Mouse (Mus musculus): ENCODE measurements at regions not wholly inside any gene's neighbourhood (a gene's known extent, or its start where the extent isn't known, plus 50 kb on each side); places are given as distances from the start of the nearest gene placed in this dataset.

DNA sequence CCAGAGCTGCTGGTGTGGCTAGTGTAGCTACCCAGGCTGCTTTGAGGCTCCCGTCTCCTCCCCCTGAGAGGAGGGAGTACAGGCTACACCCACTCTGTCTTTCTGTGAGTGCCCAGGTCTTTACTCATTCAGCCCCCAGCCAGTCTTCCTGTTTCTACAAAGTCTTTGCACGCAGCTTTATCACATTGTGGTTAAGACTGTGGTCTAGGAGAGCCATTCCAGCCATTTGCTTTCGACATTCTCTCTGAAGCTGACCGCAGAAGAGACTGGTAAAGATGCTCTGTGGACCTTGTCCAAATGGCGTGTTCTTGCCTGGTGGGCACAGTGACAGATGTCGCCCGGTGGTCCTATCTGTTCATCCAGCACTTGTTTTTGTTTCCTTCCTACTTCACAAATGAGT, 62.0 kb downstream of the Tpra1 start:
- no peak for ATAC-seq (replicated peaks; ENCODE audit: low FRiP score, low TSS enrichment, poor library complexity, severe bottlenecking)

DNA sequence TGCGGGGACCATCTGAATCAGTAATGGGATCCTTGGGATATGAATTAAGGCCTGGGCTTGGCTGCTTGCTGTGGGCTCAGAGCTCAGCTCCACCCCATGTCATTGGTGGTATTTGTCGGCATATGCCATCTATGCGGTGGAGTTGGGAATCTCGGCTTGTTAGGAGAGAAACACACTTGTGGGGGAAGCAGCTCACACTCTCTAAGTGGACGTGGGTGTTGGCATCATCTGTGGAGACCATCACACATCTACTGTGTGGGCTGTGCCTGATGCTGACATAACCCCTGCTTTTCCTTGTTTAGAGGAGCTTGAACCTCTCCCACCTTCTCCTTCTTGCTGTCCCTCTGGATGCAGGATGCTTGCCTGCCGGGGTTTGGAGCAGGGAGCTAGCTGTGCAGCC, 62.9 kb downstream of the Tpra1 start:
- ATAC-seq (replicated peaks; ENCODE audit: low FRiP score, low TSS enrichment, poor library complexity, severe bottlenecking): no peak

DNA sequence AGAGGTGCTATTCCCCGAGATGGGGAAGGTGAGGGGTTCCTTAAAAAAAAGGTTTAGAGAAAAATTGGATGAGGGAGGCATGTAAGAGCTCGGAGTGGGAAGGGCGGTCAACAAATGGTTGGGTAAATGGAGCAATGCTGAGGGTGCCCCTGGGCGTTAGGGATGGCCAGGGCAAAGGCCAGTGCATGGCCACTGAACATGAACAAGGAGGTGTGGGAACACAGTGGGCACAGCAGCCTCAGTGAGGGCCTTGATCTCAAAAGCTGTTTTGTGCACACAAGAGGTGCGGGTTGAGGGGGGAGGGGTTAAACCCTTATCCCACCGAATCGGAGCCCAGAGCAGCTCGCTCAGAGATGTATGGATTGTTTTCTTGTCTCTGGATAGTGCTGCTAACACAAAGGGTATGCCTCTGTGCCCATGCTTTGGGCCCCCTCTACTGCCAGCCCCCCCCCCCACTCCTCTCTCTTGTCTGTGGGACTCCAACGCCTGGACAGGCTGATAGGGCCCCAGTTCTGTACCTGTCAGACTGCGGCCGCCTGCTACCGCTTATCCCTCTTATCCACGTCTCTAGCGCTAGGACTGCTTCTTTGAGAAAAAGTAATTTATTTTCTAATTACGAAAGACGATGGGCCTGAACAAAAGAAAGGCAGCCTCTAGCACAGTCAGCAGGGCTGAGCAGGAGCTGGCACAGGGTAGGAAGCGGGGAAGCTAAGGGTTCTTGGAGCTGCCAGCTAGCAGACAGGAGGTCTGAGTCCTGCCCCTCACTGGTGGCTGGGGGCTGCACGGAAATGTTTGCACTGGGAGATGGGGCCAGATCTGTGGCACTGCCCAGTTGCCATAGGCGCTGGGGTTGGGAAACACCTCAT, 63.5 kb downstream of the Tpra1 start:
- ATAC-seq (replicated peaks; ENCODE audit: low FRiP score, low TSS enrichment, poor library complexity, severe bottlenecking): no peak

DNA sequence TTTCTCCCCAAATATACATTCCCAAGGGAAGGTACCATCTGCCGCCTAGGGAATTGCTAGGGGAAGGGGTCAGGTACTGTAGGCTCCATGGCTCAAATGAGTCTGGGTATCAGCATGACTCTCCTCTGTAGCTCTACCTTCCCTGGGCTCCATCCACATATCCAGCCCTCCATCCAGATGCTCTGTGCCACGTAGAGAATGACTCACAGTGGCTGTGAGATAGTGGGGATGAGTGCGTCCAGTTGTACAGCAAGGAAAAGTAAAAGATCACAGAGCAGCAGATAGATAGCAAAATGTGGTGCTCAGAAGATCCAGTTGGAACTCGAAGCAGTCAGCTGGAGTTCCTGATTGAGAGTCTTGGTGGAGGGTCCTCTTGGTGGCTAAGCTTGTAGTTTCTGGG, 64.5 kb downstream of the Tpra1 start:
- ATAC-seq (replicated peaks; ENCODE audit: low FRiP score, low TSS enrichment, poor library complexity, severe bottlenecking): no peak

DNA sequence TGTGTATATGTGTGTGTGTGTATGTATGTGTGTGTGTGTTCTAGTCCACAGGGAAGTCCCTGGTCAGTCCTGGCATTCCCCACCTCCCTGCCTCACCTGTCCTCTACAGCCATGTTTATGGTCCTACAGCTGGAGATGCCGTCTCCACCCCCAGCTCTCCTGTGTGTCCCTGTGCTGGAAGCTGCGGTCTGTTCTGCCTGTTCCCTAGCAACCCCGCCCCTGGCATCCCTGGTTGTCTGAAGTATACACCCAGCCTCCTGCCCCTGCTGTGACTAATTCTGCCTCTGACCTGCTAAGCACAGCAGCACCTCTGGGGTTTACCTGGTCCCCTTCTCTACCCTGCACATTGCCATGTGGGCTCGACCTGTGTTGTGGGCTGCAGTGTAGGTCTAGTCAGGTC, 66.8 kb downstream of the Tpra1 start:
- ATAC-seq (replicated peaks; ENCODE audit: low FRiP score, low TSS enrichment, poor library complexity, severe bottlenecking): no peak

DNA sequence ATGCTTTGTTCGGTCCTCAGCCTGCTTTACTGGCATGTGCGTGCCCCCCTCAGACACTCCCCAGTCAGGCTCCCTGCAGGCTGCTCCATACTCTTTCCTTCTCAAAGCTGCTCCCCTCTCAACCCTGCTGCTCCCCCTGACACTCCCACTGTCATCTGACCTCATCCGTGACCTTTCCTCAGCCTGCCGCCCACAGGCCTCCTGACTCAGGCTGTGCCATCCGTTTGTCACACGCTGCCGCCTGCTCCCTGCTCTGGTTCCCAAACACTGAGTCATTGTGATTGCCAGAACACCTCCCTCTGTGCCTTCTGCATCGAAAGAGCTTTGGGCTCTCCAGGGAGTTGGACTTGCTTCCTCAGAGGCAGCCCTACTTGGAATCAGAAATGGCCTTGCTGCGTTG, 69.7 kb downstream of the Tpra1 start:
- ATAC-seq (replicated peaks; ENCODE audit: low FRiP score, low TSS enrichment, poor library complexity, severe bottlenecking): no peak

DNA sequence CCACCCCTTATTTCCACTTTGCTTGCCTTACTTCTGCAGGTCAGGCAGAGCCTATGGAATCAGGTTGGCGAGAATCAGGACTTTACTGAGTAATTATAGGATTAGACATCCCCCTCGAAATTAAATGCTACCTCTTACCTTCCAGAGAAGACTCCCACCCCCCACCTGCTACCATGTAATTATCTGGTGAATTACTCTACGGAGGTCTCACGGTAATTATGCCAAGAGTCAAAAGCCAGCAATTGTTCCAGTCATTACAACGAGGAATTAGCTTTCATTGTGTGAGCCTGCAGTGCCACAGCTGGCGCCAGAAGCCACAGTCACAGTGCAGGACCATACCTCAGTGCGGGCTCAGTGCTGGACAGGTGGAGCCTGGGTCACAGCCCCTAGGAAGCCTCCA, 72.4 kb downstream of the Tpra1 start:
- ATAC-seq (replicated peaks; ENCODE audit: low FRiP score, low TSS enrichment, poor library complexity, severe bottlenecking): no peak

DNA sequence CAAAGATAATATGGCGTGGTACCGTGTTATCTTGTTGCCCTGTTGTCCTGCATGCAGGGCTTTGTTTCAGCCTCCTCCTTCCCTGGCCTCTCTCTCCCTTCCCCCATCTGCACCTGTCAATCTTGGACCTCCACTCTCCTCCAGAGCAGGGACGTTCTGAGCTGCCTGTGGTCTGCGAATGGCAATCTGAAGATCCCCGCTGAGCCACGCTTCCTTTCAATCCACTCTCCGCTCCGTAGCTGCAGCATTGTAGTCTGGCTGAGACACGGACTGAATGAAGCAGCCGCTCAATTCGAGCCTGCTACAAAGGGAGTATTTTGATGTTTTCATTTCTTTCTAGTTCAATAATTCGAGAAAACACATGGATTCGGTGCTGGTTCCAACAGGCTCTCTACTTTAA, 74.5 kb downstream of the Tpra1 start:
- no peak for ATAC-seq (replicated peaks; ENCODE audit: low FRiP score, low TSS enrichment, poor library complexity, severe bottlenecking)

DNA sequence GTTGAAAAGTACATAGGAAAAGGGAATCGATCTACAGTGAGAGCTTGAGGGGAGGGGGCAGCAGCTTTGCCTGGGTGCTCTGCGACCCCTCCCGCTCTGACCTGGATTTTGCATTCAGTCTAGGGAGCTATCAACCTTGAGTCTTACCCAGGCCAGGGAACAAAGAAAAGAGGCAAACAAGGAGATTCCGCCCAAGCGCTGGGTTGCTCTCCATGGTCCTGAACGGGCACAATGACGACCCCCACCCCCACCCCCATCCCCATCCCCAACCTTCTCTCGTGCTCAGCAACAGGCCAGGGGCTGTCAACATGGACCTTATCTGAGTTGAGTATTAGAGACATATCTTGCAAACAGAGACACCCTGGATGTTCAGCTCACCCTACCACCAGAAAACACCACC, 74.9 kb downstream of the Tpra1 start:
- no peak for ATAC-seq (replicated peaks; ENCODE audit: low FRiP score, low TSS enrichment, poor library complexity, severe bottlenecking)

DNA sequence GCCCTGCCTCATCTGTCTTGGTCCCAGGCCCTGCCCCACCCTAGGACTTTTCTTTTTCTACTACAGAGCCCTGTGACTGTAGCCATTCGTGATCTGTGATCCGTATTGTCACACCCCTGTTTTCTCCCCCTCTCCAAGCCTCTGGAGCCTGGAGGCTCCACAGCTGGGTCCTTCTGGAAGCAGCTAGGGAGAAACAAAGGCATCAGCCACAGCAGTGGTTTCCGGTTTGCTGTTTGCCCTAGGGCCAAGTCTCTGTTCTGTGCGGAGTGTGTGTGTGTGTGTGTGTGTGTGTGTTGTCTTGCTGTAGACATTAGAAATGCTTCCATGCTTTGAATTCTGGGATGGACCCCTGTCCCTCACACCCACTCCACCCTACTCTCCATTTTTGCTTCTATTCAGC, 76.9 kb downstream of the Tpra1 start:
- ATAC-seq (replicated peaks; ENCODE audit: low FRiP score, low TSS enrichment, poor library complexity, severe bottlenecking): no peak

DNA sequence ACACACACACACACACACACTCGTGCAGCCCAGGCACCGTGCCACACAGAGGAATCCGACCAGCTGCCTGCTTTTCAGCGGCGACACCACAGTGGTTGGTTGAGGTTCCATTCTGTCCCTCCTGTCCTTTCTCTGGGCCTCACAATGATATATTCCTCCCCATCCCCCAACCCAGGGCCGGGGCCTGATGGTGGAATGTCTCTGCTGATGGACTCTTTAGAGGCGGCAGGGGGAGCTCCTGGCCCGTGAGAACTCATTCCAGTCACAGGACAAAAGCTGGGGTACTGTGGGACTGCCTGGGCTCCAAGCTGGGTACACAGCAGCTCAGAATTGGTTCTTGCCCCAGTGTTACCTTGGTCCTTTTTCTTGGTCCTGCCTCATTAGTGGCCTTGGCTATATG, 78.1 kb downstream of the Tpra1 start:
- ATAC-seq (replicated peaks; ENCODE audit: low FRiP score, low TSS enrichment, poor library complexity, severe bottlenecking): peak; percentile 56

DNA sequence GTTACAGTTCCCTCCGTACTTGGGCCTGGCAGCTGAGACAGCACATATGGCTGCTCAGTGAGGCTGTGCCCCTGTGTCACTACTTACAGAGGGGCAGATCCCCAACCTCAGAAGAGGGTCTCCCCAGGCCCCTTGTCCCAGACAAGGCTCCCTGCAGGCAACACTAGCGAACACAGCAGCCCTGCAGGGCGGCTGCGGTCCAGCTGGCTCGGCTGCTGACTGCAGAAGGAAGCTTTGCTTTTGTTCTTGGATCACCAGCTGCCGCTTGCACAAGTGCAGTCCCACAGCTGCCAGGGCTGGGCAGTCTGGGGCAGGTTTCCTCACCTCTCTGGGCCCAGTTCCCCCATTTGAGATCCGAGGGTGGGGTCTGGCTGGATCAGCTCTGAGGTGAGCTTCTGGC, 79.5 kb downstream of the Tpra1 start:
- ATAC-seq (replicated peaks; ENCODE audit: low FRiP score, low TSS enrichment, poor library complexity, severe bottlenecking): no peak

DNA sequence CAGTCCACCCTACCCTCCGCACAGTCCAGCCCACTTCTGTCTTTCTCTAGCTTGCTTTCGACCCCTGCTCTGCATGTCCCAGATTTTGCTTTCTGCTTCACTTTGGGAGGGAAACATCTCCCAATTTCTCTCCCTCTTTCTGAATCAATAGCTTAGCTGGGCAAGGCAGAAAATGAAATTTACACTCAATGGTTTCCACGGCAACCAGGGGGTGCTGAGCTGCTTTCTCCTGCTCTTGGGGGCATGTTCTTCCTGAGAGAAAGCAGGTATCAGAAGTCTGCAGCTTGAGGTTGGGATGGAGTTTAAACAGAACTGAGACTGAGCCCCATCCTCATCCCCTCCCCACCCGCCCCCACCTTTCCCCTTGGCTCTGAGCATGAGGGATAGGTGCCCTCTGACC, 82.1 kb downstream of the Tpra1 start:
- no peak for ATAC-seq (replicated peaks; ENCODE audit: low FRiP score, low TSS enrichment, poor library complexity, severe bottlenecking)

DNA sequence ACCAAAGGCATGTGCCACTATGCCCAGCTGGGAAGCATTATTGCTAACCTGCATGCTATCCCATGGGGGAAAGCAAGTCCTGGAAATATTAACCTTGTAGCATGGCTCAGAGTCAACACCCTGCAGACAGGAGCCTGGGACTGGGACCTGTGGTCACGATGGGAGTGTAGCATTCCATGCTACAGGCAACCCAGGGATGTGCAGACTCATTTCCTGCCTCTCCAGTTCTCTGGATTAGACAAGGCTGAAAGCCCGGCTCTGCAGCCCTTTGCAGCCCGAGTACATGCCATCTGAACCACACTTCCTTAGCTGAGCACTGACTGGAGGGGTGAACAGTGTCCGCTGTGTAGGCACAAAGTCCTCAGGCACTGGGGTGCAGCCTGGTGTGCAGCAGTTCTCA, 82.8 kb downstream of the Tpra1 start:
- no peak for ATAC-seq (replicated peaks; ENCODE audit: low FRiP score, low TSS enrichment, poor library complexity, severe bottlenecking)

DNA sequence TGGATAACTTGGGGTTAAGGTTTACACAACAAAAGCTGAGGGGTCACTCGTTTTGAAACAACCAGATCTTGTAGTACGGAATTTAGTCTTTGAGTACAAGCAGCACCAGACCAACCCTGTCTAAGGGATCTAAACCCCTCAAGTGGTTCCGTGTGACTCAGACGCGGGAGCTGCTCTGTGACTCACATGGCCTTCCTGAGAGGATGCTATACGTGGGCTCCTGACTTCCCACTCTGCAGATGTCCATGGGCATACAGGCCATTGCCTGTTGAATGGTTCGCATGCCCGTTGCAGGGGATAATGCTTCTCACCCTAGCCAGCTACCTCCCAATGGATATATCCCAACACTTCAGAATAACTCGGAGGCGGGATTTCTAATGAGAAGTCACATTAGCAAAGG, 86.5 kb downstream of the Tpra1 start:
- no peak for ATAC-seq (replicated peaks; ENCODE audit: low FRiP score, low TSS enrichment, poor library complexity, severe bottlenecking)

DNA sequence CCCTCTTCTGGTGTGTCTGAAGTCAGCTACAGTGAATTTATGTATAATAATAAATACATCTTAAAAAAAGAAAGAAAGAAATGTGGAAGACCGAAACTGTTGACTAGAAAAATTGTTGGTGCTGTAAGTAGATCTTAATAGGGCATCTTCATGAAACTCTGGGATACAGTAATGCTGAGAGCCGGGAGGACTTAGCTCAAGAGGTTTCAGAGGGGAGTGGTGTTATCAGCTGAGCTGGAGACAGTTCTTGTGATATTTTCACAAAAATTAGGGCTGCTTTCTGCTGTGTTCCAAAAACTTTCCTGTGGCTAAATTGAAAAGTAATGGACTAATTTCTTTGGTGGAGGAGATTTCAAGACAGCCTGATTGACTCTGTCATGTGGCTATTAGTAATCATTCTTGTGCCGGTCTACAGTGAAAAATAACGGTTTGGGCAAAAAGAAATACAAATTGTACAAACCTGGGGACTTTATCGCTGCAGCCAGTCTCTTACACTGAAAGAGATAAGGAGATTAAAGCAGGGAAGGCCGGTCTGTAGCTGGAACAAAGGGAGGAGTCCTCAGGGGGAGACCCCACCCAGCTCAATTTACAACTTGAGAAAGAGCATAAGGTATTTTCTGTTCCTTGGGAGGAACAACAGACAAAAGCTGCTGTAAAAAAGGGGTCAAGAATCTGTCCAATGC, 87.7 kb downstream of the Tpra1 start:
- peak; percentile 65 for ATAC-seq (replicated peaks; ENCODE audit: low FRiP score, low TSS enrichment, poor library complexity, severe bottlenecking)

DNA sequence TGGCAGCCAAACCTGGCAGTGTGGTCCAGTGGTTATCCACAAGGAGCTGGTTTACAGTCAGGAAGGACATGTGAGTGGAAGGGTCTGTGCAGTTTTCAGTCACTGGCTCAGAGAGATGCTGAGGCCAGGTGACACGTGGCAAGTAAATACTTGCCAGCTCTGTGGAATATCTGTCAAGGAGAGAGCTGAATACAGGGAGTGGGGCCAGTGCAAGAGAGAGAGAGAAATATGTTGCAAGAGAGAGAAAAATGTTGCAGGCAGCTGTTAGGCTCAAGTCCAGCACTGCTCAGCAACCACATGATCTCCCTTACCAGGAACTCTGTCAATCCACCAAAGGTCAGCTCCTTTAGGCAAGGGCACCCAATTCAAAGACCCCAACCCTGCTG, 88.2 kb downstream of the Tpra1 start:
- ATAC-seq (replicated peaks; ENCODE audit: low FRiP score, low TSS enrichment, poor library complexity, severe bottlenecking): peak; percentile 58; the same call in 1 of the 2 replicates

DNA sequence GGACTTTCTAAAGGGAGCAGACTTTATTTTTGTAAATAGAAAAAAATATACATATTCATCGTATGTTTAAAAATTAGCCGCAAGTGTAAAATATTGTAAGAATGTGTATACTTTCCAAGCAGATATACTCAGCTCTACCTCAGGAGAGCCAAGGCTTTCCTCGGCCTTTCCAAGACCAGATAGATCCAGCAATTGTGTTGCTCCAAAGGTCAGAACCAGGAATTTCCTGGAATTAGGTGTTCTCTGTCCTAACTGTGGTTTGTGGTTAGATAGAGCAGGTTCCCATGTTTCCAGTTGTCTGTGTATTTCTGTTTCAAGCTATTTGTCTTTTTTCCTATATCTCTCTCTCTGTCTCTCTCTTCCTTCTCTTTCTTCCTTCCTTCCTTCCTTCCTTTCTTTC, 93.0 kb downstream of the Tpra1 start:
- no peak for ATAC-seq (replicated peaks; ENCODE audit: low FRiP score, low TSS enrichment, poor library complexity, severe bottlenecking)

DNA sequence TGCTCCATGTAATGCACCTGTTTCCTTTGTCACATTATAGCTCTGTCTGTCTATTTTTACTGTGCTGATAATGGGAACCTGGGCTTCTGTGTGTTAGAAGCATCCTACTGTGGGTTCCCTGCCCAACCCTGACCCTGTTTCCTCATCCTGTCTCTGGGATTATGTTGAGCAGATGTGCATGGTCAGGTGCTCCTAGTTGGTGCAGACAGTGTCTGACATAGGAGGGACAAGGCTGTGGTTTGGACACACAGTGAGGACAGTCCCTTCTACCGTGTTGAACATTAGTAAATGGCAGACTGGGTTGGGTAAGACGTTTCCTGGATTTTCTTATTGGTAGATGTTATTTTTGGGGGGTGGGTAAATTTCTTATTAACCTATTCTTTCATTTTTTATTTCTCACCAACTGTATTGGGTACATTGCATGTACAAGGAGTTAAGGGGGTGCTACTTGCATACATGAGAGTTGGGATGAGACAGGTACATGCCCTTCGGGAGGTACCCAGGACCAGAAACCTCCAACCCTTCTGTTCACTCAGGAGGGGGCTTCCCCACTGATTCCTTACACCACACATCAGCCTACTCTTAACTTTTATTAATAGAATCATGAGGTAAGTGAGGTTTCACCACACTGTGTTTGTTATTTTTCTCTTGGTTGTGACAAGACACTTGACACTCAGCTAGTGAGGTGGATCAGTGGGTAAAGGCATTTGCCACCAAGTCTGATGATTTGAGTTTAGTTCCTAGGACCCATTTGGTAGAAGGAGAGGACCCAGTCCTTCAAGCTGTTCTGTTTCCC, 97.1 kb downstream of the Tpra1 start:
- ATAC-seq (replicated peaks; ENCODE audit: low FRiP score, low TSS enrichment, poor library complexity, severe bottlenecking): no peak

DNA sequence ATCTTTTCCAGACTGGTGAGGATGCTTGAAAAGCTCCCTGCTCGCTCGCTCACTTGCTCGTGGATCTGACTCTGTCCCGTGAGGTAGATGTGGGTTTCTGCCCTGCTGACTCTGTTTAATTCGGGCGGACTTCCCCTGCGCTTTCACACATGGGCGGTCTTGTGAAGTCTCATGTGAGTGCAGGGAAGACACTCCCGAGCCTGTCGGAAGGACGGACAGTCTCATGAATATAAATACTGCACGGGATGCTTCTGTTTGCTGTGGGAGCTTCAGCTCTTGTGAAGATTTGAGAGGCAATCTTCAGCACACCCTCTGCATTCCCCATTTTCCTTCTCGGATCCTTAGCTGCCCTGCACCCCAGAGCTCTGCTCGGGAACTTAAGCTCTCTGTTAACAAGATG, 98.3 kb downstream of the Tpra1 start:
- ATAC-seq (replicated peaks; ENCODE audit: low FRiP score, low TSS enrichment, poor library complexity, severe bottlenecking): no peak
